Mouse (Mus musculus): ENCODE data around the gene Mrps27. TPM values are rescaled to one million over a fixed set of nuclear protein-coding genes. Genes with fewer than 3 reads are reported as not detected.

The Mrps27 gene
- polyA plus RNA-seq, 1 experiment from 2014 or later = 75.2 TPM

- Histone ChIP-seq H3K27ac (replicated peaks in 1 of 2; ENCODE audit: control insufficient read depth in 1 of 2, insufficient read depth in 1 of 2, low read depth in 2 of 2, low read length in 2 of 2) (no peak overlapping the region), H3K4me2 (ENCODE audit: low read length) (no peak overlapping the region), H3K9ac (ENCODE audit: low read length) (no peak overlapping the region), H3K27me3 (ENCODE audit: control insufficient read depth, insufficient read depth, low read length) (no peaks in the 10 kb centered on the region), H3K9me3 (ENCODE audit: control insufficient read depth, low read length) (no peaks in the 10 kb centered on the region), H3K4me1 (ENCODE audit: control insufficient read depth in 2 of 2, insufficient read depth in 2 of 2, low read length in 2 of 2) (peaks cover 7% of the 10 kb centered on the region in 2 experiments), H3K4me3 (ENCODE audit: control insufficient read depth in 1 of 2, insufficient read depth in 1 of 2, low read depth in 1 of 2, low read length in 2 of 2) (no peak overlapping the region), H3K36me3 (ENCODE audit: control insufficient read depth, insufficient read depth, low read length) (peaks cover 38% of the 10 kb centered on the region)
- no peak for ATAC-seq (ENCODE audit: insufficient number of reproducible peaks, insufficient read depth, low FRiP score, low read depth)
- WGBS = 93% methylated on average over 14 of the region's 14 CpGs
Measured at GRCm38 (mm10) chr13:99358921-99359320, 14.3 kb downstream of the Mrps27 start.

GRCm38 (mm10) chr13:99363866-99364265 is 19.3 kb downstream of the Mrps27 start:
- H3K27ac ChIP-seq (replicated peaks in 1 of 2; ENCODE audit: control insufficient read depth in 1 of 2, insufficient read depth in 1 of 2, low read depth in 2 of 2, low read length in 2 of 2) = peak overlapping the region in 1 of 2 experiments; percentile 29; a peak in 3 of 4 replicates

GRCm38 (mm10) chr13:99366422-99367175 is 22.0 kb downstream of the Mrps27 start:
- Histone ChIP-seq H3K9me3 (ENCODE audit: control insufficient read depth, low read length) (no peaks in the 10 kb centered on the region), H3K4me2 (ENCODE audit: low read length) (no peak overlapping the region), H3K4me1 (ENCODE audit: control insufficient read depth in 2 of 2, insufficient read depth in 2 of 2, low read length in 2 of 2) (peaks cover 16 to 32% of the 10 kb centered on the region in 2 experiments), H3K27me3 (ENCODE audit: control insufficient read depth, insufficient read depth, low read length) (no peaks in the 10 kb centered on the region), H3K27ac (replicated peaks in 1 of 2; ENCODE audit: control insufficient read depth in 1 of 2, insufficient read depth in 1 of 2, low read depth in 2 of 2, low read length in 2 of 2) (no peak overlapping the region), H3K4me3 (ENCODE audit: control insufficient read depth in 1 of 2, insufficient read depth in 1 of 2, low read depth in 1 of 2, low read length in 2 of 2) (no peak overlapping the region), H3K36me3 (ENCODE audit: control insufficient read depth, insufficient read depth, low read length) (peaks cover 43% of the 10 kb centered on the region), H3K9ac (ENCODE audit: low read length) (no peak overlapping the region)
- 87% methylated on average over 5 of the region's 5 CpGs for WGBS
- ATAC-seq (ENCODE audit: insufficient number of reproducible peaks, insufficient read depth, low FRiP score, low read depth) = no peak

More at GRCm38 (mm10) chr13:99363866-99364265, 19.3 kb downstream of the Mrps27 start:
- 39% methylated on average over 4 of the region's 4 CpGs for WGBS
- Histone ChIP-seq H3K27me3 (ENCODE audit: control insufficient read depth, insufficient read depth, low read length) (no peaks in the 10 kb centered on the region), H3K4me3 (ENCODE audit: control insufficient read depth in 1 of 2, insufficient read depth in 1 of 2, low read depth in 1 of 2, low read length in 2 of 2) (no peak overlapping the region), H3K9ac (ENCODE audit: low read length) (no peak overlapping the region), H3K36me3 (ENCODE audit: control insufficient read depth, insufficient read depth, low read length) (peaks cover 49% of the 10 kb centered on the region), H3K4me1 (ENCODE audit: control insufficient read depth in 2 of 2, insufficient read depth in 2 of 2, low read length in 2 of 2) (peaks cover 16 to 28% of the 10 kb centered on the region in 2 experiments), H3K4me2 (ENCODE audit: low read length) (peak overlapping the region; percentile 24; the same call in 1 of the 2 replicates), H3K9me3 (ENCODE audit: control insufficient read depth, low read length) (no peaks in the 10 kb centered on the region)
- no peak for ATAC-seq (ENCODE audit: insufficient number of reproducible peaks, insufficient read depth, low FRiP score, low read depth)

DNA sequence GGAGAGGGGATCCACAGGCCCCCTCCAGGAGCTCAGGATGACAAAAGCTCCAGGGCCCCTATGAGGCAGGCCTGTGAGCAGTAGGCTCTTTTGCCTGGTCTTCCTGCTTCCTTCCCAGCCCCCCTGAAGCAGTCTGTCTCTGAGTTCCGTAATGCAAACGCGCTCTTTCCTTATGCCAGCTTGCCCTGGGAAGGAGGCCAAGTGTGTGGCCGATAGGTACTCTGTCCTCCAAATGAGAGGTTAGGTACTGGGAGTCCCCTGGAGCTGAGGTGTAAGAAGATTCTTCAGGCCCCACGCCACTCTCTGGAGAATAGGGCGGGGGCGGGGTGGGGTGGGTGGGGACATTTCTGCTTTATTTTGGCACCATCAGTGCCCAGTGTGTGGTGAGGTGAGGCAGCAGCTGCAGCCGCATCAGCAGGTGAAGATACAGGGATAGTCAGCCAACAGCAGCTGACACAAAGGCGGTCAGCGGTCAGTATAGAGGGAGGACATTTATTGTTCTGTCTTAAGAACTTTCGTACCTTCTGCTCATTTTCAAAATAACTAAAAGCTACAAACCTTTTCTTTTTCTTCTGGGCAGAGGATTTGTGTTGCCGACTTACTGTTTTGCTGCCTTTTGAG is 23.1 kb downstream of the Mrps27 start:
- ATAC-seq (ENCODE audit: insufficient number of reproducible peaks, insufficient read depth, low FRiP score, low read depth) = no peak
- whole genome bisulfite sequencing = 74% methylated on average over 12 of the region's 12 CpGs

GRCm38 (mm10) chr13:99369103-99369502 is 24.5 kb downstream of the Mrps27 start:
- H3K27me3 ChIP-seq (ENCODE audit: control insufficient read depth, insufficient read depth, low read length) = no peaks in the 10 kb centered on the region
- no peak overlapping the region for H3K9ac ChIP-seq (ENCODE audit: low read length)
- peaks cover 7 to 23% of the 10 kb centered on the region in 2 experiments for H3K4me1 ChIP-seq (ENCODE audit: control insufficient read depth in 2 of 2, insufficient read depth in 2 of 2, low read length in 2 of 2)
- 48% methylated on average over 12 of the region's 12 CpGs for WGBS
- no peak overlapping the region for H3K4me2 ChIP-seq (ENCODE audit: low read length)
- no peak overlapping the region for H3K4me3 ChIP-seq (ENCODE audit: control insufficient read depth in 1 of 2, insufficient read depth in 1 of 2, low read depth in 1 of 2, low read length in 2 of 2)
- no peak overlapping the region for H3K27ac ChIP-seq (replicated peaks in 1 of 2; ENCODE audit: control insufficient read depth in 1 of 2, insufficient read depth in 1 of 2, low read depth in 2 of 2, low read length in 2 of 2)
- ATAC-seq (ENCODE audit: insufficient number of reproducible peaks, insufficient read depth, low FRiP score, low read depth) = no peak
- H3K9me3 ChIP-seq (ENCODE audit: control insufficient read depth, low read length) = no peaks in the 10 kb centered on the region
- H3K36me3 ChIP-seq (ENCODE audit: control insufficient read depth, insufficient read depth, low read length) = peaks cover 30% of the 10 kb centered on the region

More for the DNA sequence above, 23.1 kb downstream of the Mrps27 start:
- Histone ChIP-seq H3K4me3 (ENCODE audit: control insufficient read depth in 1 of 2, insufficient read depth in 1 of 2, low read depth in 1 of 2, low read length in 2 of 2) (no peak overlapping the region), H3K27ac (replicated peaks in 1 of 2; ENCODE audit: control insufficient read depth in 1 of 2, insufficient read depth in 1 of 2, low read depth in 2 of 2, low read length in 2 of 2) (0 out of 4 replicates have a peak overlapping the region, but pooled peaks of 1 of the 2 experiments have one; percentile 28), H3K27me3 (ENCODE audit: control insufficient read depth, insufficient read depth, low read length) (no peaks in the 10 kb centered on the region), H3K9ac (ENCODE audit: low read length) (no peak overlapping the region), H3K4me2 (ENCODE audit: low read length) (no peak overlapping the region), H3K36me3 (ENCODE audit: control insufficient read depth, insufficient read depth, low read length) (peaks cover 45% of the 10 kb centered on the region), H3K4me1 (ENCODE audit: control insufficient read depth in 2 of 2, insufficient read depth in 2 of 2, low read length in 2 of 2) (peaks cover 16 to 32% of the 10 kb centered on the region in 2 experiments), H3K9me3 (ENCODE audit: control insufficient read depth, low read length) (no peaks in the 10 kb centered on the region)

DNA sequence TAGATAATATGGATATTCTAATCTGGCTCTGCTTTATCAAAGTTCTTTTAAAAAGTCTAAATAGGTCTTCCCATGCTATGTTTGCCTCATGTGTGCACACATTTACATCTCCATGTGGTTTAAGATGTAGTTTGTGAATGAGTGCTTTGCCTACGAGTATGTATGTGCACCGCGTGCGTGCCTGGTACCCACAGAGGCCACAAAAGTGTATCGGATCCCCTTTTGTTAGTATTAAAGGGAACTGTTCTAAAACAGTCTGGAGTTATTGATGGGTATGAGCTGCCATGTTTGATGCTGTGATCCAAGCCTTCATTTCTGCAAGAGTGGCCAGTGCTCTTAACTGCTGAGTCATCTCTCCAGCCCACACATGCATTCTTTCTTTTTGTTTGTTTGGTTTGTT is 26.7 kb downstream of the Mrps27 start:
- Histone ChIP-seq H3K27ac (replicated peaks in 1 of 2; ENCODE audit: control insufficient read depth in 1 of 2, insufficient read depth in 1 of 2, low read depth in 2 of 2, low read length in 2 of 2) (no peak overlapping the region), H3K27me3 (ENCODE audit: control insufficient read depth, insufficient read depth, low read length) (no peaks in the 10 kb centered on the region), H3K4me3 (ENCODE audit: control insufficient read depth in 1 of 2, insufficient read depth in 1 of 2, low read depth in 1 of 2, low read length in 2 of 2) (no peak overlapping the region), H3K9me3 (ENCODE audit: control insufficient read depth, low read length) (no peaks in the 10 kb centered on the region), H3K4me2 (ENCODE audit: low read length) (no peak overlapping the region), H3K4me1 (ENCODE audit: control insufficient read depth in 2 of 2, insufficient read depth in 2 of 2, low read length in 2 of 2) (peaks cover 6 to 21% of the 10 kb centered on the region in 2 experiments), H3K9ac (ENCODE audit: low read length) (no peak overlapping the region), H3K36me3 (ENCODE audit: control insufficient read depth, insufficient read depth, low read length) (peaks cover 16% of the 10 kb centered on the region)
- ATAC-seq (ENCODE audit: insufficient number of reproducible peaks, insufficient read depth, low FRiP score, low read depth) = no peak
- WGBS = 93% methylated on average over 5 of the region's 5 CpGs

DNA sequence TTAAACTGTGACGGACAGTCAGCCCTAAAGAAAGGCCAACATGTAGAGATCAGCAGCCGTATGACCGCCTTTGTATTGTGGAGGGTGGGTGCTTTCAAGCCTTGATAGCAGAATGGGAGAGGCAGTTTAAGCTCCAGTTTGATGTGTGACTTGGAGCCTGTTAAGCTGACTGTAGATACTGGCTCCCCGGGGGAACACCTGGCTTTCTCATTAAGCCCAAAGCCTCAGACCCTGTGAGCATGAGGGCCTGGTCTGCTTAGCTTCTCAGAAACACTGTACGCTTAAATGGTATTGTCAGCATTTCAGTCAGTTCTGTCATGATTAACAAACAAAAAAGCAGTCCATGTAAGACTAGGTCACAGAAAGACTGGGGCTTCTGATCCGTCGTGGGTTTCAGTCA is 29.1 kb downstream of the Mrps27 start:
- H3K9ac ChIP-seq (ENCODE audit: low read length) = no peak overlapping the region
- no peak for ATAC-seq (ENCODE audit: insufficient number of reproducible peaks, insufficient read depth, low FRiP score, low read depth)
- no peaks in the 10 kb centered on the region for H3K27me3 ChIP-seq (ENCODE audit: control insufficient read depth, insufficient read depth, low read length)
- H3K4me1 ChIP-seq (ENCODE audit: control insufficient read depth in 2 of 2, insufficient read depth in 2 of 2, low read length in 2 of 2) = peaks cover 0 to 5% of the 10 kb centered on the region in 2 experiments; a peak in 2 of 4 replicates
- H3K4me3 ChIP-seq (ENCODE audit: control insufficient read depth in 1 of 2, insufficient read depth in 1 of 2, low read depth in 1 of 2, low read length in 2 of 2) = no peak overlapping the region
- no peak overlapping the region for H3K27ac ChIP-seq (replicated peaks in 1 of 2; ENCODE audit: control insufficient read depth in 1 of 2, insufficient read depth in 1 of 2, low read depth in 2 of 2, low read length in 2 of 2)
- no peak overlapping the region for H3K4me2 ChIP-seq (ENCODE audit: low read length)
- H3K36me3 ChIP-seq (ENCODE audit: control insufficient read depth, insufficient read depth, low read length) = 0 out of 2 replicates have a peak, but pooled peaks cover 8% of the 10 kb centered on the region
- no peaks in the 10 kb centered on the region for H3K9me3 ChIP-seq (ENCODE audit: control insufficient read depth, low read length)
- WGBS = 80% methylated on average over 7 of the region's 7 CpGs

Data from heart, embryonic 14.5 days (tissue).